Mouse (Mus musculus): Measurements from ENCODE around the gene Gm21312.
"Not testable (repeated sequence)": the region's sequence is repeated elsewhere in the genome, so short reads cannot be mapped to it uniquely, and the experiment has no call there.

Gm21312 gene

DNA sequence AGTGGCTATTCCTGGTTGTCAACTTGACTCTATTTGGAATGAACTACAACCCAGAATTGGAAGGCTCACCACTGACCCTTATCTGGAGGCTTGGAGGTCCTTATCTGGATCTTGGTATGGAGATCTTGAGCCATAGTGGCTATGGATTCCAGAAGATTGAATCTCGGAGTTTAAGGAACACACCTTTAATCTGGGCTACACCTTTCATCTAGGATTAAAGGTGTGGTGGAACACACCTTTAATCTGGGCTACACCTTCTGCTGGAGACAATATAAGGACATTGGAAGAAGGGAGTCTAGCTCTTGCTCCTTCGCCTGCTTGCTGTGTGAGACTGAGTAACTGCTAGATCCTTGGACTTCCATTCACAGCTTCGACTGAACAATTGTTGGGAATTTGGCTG is at the start of gene Gm21312:
Gm21312 (plus strand) TSS at position 301 of the 400 bp plus-strand sequence.
- not testable (repeated sequence) for DNase-seq (ENCODE audit: low spot score in 2 of 2)

DNA sequence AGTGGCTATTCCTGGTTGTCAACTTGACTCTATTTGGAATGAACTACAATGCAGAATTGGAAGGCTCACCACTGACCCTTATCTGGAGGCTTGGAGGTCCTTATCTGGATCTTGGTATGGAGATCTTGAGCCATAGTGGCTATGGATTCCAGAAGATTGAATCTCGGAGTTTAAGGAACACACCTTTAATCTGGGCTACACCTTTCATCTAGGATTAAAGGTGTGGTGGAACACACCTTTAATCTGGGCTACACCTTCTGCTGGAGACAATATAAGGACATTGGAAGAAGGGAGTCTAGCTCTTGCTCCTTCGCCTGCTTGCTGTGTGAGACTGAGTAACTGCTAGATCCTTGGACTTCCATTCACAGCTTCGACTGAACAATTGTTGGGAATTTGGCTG is 34.1 kb upstream of the Gm21312 start, which contains the start of gene Gm21293:
Gm21293 (plus strand) TSS at position 301 of the 400 bp plus-strand sequence.
- DNase-seq (ENCODE audit: low spot score in 2 of 2) = not testable (repeated sequence)

DNA sequence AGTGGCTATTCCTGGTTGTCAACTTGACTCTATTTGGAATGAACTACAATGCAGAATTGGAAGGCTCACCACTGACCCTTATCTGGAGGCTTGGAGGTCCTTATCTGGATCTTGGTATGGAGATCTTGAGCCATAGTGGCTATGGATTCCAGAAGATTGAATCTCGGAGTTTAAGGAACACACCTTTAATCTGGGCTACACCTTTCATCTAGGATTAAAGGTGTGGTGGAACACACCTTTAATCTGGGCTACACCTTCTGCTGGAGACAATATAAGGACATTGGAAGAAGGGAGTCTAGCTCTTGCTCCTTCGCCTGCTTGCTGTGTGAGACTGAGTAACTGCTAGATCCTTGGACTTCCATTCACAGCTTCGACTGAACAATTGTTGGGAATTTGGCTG is 25.6 kb upstream of the Gm21312 start, which contains the start of gene Gm6763:
Gm6763 (plus strand) TSS at position 301 of the 400 bp plus-strand sequence.
- DNase-seq (ENCODE audit: low spot score in 2 of 2) = not testable (repeated sequence)

DNA sequence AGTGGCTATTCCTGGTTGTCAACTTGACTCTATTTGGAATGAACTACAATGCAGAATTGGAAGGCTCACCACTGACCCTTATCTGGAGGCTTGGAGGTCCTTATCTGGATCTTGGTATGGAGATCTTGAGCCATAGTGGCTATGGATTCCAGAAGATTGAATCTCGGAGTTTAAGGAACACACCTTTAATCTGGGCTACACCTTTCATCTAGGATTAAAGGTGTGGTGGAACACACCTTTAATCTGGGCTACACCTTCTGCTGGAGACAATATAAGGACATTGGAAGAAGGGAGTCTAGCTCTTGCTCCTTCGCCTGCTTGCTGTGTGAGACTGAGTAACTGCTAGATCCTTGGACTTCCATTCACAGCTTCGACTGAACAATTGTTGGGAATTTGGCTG is 17.1 kb upstream of the Gm21312 start, which contains the start of gene Gm8764:
Gm8764 (plus strand) TSS at position 301 of the 400 bp plus-strand sequence.
- DNase-seq (ENCODE audit: low spot score in 2 of 2) = not testable (repeated sequence)

DNA sequence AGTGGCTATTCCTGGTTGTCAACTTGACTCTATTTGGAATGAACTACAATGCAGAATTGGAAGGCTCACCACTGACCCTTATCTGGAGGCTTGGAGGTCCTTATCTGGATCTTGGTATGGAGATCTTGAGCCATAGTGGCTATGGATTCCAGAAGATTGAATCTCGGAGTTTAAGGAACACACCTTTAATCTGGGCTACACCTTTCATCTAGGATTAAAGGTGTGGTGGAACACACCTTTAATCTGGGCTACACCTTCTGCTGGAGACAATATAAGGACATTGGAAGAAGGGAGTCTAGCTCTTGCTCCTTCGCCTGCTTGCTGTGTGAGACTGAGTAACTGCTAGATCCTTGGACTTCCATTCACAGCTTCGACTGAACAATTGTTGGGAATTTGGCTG is 8.6 kb upstream of the Gm21312 start, which contains the start of gene Gm21304:
Gm21304 (plus strand) TSS at position 301 of the 400 bp plus-strand sequence.
- not testable (repeated sequence) for DNase-seq (ENCODE audit: low spot score in 2 of 2)

DNA sequence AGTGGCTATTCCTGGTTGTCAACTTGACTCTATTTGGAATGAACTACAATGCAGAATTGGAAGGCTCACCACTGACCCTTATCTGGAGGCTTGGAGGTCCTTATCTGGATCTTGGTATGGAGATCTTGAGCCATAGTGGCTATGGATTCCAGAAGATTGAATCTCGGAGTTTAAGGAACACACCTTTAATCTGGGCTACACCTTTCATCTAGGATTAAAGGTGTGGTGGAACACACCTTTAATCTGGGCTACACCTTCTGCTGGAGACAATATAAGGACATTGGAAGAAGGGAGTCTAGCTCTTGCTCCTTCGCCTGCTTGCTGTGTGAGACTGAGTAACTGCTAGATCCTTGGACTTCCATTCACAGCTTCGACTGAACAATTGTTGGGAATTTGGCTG is 8.4 kb downstream of the Gm21312 start, which contains the start of gene Gm20765:
Gm20765 (plus strand) TSS at position 301 of the 400 bp plus-strand sequence.
- not testable (repeated sequence) for DNase-seq (ENCODE audit: low spot score in 2 of 2)

DNA sequence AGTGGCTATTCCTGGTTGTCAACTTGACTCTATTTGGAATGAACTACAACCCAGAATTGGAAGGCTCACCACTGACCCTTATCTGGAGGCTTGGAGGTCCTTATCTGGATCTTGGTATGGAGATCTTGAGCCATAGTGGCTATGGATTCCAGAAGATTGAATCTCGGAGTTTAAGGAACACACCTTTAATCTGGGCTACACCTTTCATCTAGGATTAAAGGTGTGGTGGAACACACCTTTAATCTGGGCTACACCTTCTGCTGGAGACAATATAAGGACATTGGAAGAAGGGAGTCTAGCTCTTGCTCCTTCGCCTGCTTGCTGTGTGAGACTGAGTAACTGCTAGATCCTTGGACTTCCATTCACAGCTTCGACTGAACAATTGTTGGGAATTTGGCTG is 16.9 kb downstream of the Gm21312 start, which contains the start of gene Gm4340:
Gm4340 (plus strand) TSS at position 301 of the 400 bp plus-strand sequence.
- not testable (repeated sequence) for DNase-seq (ENCODE audit: low spot score in 2 of 2)

DNA sequence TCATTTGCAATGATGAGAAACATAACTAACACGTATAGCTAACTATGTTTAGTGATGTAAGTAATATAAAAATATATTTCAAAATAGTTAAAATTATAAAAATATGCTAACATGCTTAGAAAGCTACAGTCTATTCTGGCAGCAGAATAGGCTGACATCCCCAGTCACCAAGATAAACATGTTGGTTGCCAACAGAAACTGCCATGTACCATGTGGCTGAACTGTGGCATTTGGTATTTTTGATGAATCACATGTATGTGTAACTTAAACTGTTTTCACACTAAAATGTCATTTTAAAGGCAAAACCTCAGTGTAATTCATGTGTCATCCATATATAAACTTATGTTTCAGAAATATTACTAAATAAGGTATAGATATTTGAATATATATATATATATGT is 32.8 kb downstream of the Gm21312 start:
- no peak for DNase-seq (ENCODE audit: low spot score in 2 of 2)

DNA sequence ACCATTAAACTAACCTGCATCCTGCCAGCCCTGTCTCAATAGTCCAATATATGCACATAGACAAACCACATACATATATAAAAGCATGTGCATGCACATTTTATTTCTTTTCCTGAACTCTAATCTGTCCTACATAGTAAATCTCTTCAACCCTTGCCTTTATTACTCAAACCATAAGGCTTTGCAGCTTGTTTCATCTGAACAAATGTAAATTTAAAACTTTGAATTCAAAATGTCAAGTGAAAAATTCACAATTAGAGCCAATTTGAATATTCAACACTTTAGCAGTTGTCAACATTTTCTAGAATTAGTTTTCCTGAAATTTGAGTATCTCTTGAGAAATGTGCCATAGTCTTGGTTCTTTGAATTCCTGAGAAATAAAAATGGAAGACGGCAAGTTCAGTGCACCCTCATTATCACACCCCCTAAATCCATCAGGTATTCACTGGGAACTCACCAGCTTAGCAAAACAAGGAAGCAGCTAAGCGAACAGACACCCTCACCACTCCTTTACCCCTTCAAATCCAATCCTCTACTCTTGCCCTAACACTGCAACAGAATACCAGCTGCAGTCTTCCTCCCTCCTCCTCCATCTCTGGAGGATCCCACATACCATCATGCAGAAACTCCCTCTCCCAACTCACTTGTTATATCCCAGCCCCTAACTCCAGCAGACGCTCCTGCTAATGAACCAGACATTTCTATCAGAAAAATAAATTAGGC is 33.6 kb downstream of the Gm21312 start:
- no peak for DNase-seq (ENCODE audit: low spot score in 2 of 2)

DNA sequence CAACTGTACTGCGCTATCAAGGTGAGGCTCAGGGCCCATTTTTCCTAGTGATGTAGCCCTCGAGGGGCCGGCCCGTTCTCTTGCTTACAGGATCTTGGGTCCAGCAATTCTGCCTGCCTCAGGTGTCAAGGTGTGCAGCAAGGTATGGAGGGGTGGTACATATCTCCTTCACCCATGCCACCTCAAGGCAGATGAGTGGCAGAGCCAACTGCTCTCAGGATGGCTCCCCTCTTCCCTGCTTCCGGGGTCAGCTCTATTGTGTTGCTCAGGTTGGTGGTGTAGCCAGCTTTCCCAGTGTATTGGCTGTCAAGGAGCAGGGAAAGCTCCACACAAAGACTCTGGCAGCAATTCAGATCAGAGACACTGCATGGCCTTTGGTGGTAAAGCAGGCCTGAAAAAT is 37.7 kb downstream of the Gm21312 start:
- no peak for DNase-seq (ENCODE audit: low spot score in 2 of 2)

DNA sequence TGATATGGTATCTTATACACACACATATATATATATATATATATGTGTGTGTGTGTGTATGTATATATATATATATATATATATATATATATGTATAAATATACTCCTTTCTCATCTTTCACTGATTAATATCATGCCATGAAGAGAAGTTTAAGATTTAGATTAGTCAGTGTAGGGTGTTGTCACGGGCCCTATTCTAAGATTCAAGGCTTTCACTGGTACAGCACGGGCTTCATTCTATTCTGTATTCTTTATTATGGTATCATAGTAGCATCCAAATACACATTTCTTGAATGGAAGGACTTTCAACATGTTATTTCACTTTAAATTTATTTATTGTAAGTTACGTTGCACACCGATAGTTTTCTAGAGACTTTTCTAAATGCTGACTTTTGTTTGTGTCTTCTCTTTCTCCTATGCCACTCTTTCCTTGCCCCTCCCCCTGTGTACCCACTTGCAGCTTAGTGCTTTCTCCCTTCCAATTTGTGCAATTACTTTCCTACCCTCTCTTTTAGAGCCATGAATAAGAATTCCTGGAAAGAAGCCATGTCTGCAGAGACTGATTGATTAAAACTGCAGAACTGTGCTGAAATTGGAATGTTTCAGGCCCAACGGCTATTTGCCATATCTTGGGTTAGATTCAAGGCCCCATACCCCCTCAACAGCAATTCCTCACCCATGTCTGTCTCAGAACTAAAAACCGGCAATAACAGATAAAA is 43.6 kb downstream of the Gm21312 start:
- no peak for DNase-seq (ENCODE audit: low spot score in 2 of 2)

All from frontal cortex, postnatal 10 days (tissue).